Mouse (Mus musculus): ENCODE results near the gene Spag6l. TPM values are rescaled to one million over a fixed set of nuclear protein-coding genes. Genes with fewer than 3 reads are reported as not detected.
A peak's percentile ranks its signal among the peaks of the same experiment; 100 is the strongest.
"Not testable (repeated sequence)": the region's sequence is repeated elsewhere in the genome, so short reads cannot be mapped to it uniquely, and the experiment has no call there.

Spag6l gene
- polyA plus RNA-seq, 1 experiment from 2014 or later: 0.77 TPM

DNA sequence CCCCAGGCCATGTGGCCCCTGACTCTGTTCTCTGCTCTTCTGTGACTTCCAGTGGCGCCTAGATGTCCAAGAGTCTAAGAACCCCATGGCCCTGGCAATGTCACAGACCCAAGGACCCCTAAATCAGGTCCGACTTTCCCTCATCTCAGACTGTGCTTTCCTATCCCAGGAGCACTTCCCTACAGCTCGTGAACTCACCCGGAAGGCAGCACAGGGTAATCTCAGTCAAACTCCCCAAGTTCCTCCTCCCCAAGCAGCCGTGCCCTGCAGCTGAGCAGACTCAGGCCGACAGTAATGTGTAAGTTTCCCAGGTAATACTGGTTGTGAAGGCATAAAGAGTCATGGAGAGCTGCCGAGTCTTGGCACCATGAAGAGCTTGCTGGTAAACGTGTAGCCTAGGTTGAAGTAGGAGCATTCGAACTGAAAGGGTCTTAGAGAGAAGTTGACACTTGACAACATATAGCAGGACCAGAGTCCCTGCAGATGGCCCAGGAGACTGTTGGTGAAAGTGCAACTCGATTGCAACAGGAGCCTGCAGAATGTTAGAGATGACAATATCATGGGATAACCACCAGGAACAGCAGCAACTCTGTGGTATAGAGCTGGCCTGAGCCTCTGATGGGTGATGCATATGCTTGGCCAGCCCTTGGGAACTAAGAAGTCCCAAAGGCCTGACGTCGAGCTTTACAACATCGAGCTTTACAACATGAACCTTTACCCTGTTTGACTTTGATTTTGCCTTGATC is 27.6 kb upstream of the Spag6l start:
- WGBS: 76% methylated on average over 13 of the region's 13 CpGs
- no peaks in the 10 kb centered on the region for H3K36me3 ChIP-seq (ENCODE audit: control insufficient read depth, insufficient read depth, low read length)
- ATAC-seq (ENCODE audit: low FRiP score, low TSS enrichment): no peak

DNA sequence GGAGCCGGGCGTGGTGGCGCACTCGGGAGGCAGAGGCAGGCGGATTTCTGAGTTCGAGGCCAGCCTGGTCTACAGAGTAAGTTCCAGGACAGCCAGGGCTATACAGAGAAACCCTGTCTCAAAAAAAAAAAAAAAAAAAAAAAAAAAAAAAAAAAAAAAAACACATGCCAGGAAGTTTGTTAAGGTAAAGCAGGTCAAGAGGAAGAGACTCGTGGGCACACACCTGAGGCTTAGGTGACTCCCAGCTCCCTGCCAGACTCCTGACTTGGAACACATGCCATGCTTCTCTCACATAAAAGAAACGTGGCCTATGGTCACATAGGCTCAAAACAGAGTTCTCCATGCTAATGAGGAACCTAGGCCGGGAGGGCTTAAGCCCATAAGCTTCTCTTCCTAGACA is 26.8 kb upstream of the Spag6l start:
- not testable (repeated sequence) for H3K36me3 ChIP-seq (ENCODE audit: control insufficient read depth, insufficient read depth, low read length); H3K9ac ChIP-seq (ENCODE audit: low read depth, low read length); H3K27me3 ChIP-seq (ENCODE audit: control insufficient read depth, insufficient read depth, low read length); H3K4me1 ChIP-seq (ENCODE audit: control insufficient read depth, insufficient read depth, low read length); H3K4me3 ChIP-seq (ENCODE audit: low read length); H3K9me3 ChIP-seq (ENCODE audit: control insufficient read depth, low read length); ATAC-seq (ENCODE audit: low FRiP score, low TSS enrichment); H3K27ac ChIP-seq (ENCODE audit: low read depth, low read length); H3K4me2 ChIP-seq (replicated peaks; ENCODE audit: low read depth, low read length)
- 87% methylated on average over 9 of the region's 9 CpGs for WGBS

More for the DNA sequence above, 27.6 kb upstream of the Spag6l start:
- no peaks in the 10 kb centered on the region for H3K27me3 ChIP-seq (ENCODE audit: control insufficient read depth, insufficient read depth, low read length)
- H3K9me3 ChIP-seq (ENCODE audit: control insufficient read depth, low read length): no peaks in the 10 kb centered on the region
- no peak overlapping the region for H3K9ac ChIP-seq (ENCODE audit: low read depth, low read length)
- H3K4me1 ChIP-seq (ENCODE audit: control insufficient read depth, insufficient read depth, low read length): no peaks in the 10 kb centered on the region
- H3K27ac ChIP-seq (ENCODE audit: low read depth, low read length): no peak overlapping the region
- no peak overlapping the region for H3K4me2 ChIP-seq (replicated peaks; ENCODE audit: low read depth, low read length)
- H3K4me3 ChIP-seq (ENCODE audit: low read length): no peak overlapping the region

- H3K4me2 ChIP-seq (replicated peaks; ENCODE audit: low read depth, low read length): no peak overlapping the region
- H3K36me3 ChIP-seq (ENCODE audit: control insufficient read depth, insufficient read depth, low read length): no peaks in the 10 kb centered on the region
- H3K27ac ChIP-seq (ENCODE audit: low read depth, low read length): no peak overlapping the region
- no peaks in the 10 kb centered on the region for H3K4me1 ChIP-seq (ENCODE audit: control insufficient read depth, insufficient read depth, low read length)
- H3K4me3 ChIP-seq (ENCODE audit: low read length): no peak overlapping the region
- WGBS: 97% methylated on average over 1 of the region's 1 CpGs
- no peak for ATAC-seq (ENCODE audit: low FRiP score, low TSS enrichment)
- H3K9me3 ChIP-seq (ENCODE audit: control insufficient read depth, low read length): no peaks in the 10 kb centered on the region
- no peaks in the 10 kb centered on the region for H3K27me3 ChIP-seq (ENCODE audit: control insufficient read depth, insufficient read depth, low read length)
- no peak overlapping the region for H3K9ac ChIP-seq (ENCODE audit: low read depth, low read length)
Observed at GRCm38 (mm10) chr16:16855541-16855940, 26.3 kb upstream of the Spag6l start.

DNA sequence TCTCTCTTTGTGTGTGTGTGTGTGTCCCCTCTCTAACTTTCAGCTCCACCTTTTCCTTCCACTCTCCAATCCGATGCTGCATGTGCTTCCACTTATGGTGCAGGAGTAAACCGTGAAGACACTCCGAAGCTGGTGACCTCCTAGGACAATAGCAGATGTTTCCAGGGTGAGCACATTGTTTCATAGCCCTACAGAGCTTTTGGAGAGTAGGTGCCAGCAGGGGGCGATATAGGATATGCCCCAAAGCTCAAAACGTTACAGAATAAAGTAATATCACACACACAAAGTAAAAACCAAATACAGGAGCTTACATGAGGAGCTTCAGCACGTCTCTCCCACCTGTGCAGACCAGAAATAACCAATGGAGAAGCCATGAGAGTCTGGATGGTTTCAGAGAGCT is 25.6 kb upstream of the Spag6l start:
- no peak overlapping the region for H3K27ac ChIP-seq (ENCODE audit: low read depth, low read length)
- H3K9ac ChIP-seq (ENCODE audit: low read depth, low read length): no peak overlapping the region
- no peak overlapping the region for H3K4me2 ChIP-seq (replicated peaks; ENCODE audit: low read depth, low read length)
- ATAC-seq (ENCODE audit: low FRiP score, low TSS enrichment): no peak
- H3K4me1 ChIP-seq (ENCODE audit: control insufficient read depth, insufficient read depth, low read length): no peaks in the 10 kb centered on the region
- WGBS: 42% methylated on average over 6 of the region's 6 CpGs
- H3K9me3 ChIP-seq (ENCODE audit: control insufficient read depth, low read length): no peaks in the 10 kb centered on the region
- no peaks in the 10 kb centered on the region for H3K27me3 ChIP-seq (ENCODE audit: control insufficient read depth, insufficient read depth, low read length)
- H3K36me3 ChIP-seq (ENCODE audit: control insufficient read depth, insufficient read depth, low read length): no peaks in the 10 kb centered on the region
- no peak overlapping the region for H3K4me3 ChIP-seq (ENCODE audit: low read length)

- Histone ChIP-seq H3K9me3 (ENCODE audit: control insufficient read depth, low read length) (no peaks in the 10 kb centered on the region), H3K4me1 (ENCODE audit: control insufficient read depth, insufficient read depth, low read length) (no peaks in the 10 kb centered on the region), H3K9ac (ENCODE audit: low read depth, low read length) (no peak overlapping the region), H3K36me3 (ENCODE audit: control insufficient read depth, insufficient read depth, low read length) (no peaks in the 10 kb centered on the region), H3K4me2 (replicated peaks; ENCODE audit: low read depth, low read length) (no peak overlapping the region), H3K27me3 (ENCODE audit: control insufficient read depth, insufficient read depth, low read length) (no peaks in the 10 kb centered on the region), H3K27ac (ENCODE audit: low read depth, low read length) (no peak overlapping the region), H3K4me3 (ENCODE audit: low read length) (no peak overlapping the region)
- WGBS: 88% methylated on average over 3 of the region's 3 CpGs
- no peak for ATAC-seq (ENCODE audit: low FRiP score, low TSS enrichment)
Observed at GRCm38 (mm10) chr16:16852411-16852810, 23.2 kb upstream of the Spag6l start.

- Histone ChIP-seq H3K9me3 (ENCODE audit: control insufficient read depth, low read length) (no peaks in the 10 kb centered on the region), H3K4me3 (ENCODE audit: low read length) (no peak overlapping the region), H3K4me1 (ENCODE audit: control insufficient read depth, insufficient read depth, low read length) (no peaks in the 10 kb centered on the region), H3K4me2 (replicated peaks; ENCODE audit: low read depth, low read length) (no peak overlapping the region), H3K9ac (ENCODE audit: low read depth, low read length) (no peak overlapping the region), H3K36me3 (ENCODE audit: control insufficient read depth, insufficient read depth, low read length) (no peaks in the 10 kb centered on the region), H3K27me3 (ENCODE audit: control insufficient read depth, insufficient read depth, low read length) (no peaks in the 10 kb centered on the region), H3K27ac (ENCODE audit: low read depth, low read length) (no peak overlapping the region)
- no peak for ATAC-seq (ENCODE audit: low FRiP score, low TSS enrichment)
Observed at GRCm38 (mm10) chr16:16849196-16849595, 19.9 kb upstream of the Spag6l start.

DNA sequence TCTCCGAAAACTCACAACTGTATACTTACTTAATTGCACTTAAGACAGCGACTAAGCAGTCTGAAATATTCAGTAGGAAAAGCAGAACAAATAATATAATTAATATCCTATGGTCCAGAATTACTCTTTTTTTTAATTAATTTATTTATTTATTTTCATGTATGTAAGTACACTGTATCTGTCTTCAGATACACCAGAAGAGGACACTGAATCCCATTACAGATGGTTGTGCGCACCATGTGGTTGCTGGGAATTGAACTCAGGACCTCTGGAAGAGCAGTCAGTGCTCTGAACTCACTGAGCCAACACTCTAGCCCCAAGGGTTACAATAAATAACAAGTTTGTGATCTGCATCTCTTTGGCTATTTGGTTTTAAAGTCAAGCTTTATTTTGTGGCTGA is 415 bp upstream of the Spag6l start:
- H3K4me1 ChIP-seq (ENCODE audit: control insufficient read depth, insufficient read depth, low read length): no peaks in the 10 kb centered on the region
- peak; percentile 24; the same call in 1 of the 2 replicates for ATAC-seq (ENCODE audit: low FRiP score, low TSS enrichment)
- H3K9me3 ChIP-seq (ENCODE audit: control insufficient read depth, low read length): no peaks in the 10 kb centered on the region
- WGBS: 84% methylated on average over 3 of the region's 3 CpGs
- H3K4me3 ChIP-seq (ENCODE audit: low read length): no peak overlapping the region; the same call in 1 of the 2 replicates
- H3K4me2 ChIP-seq (replicated peaks; ENCODE audit: low read depth, low read length): no peak overlapping the region
- no peaks in the 10 kb centered on the region for H3K27me3 ChIP-seq (ENCODE audit: control insufficient read depth, insufficient read depth, low read length)
- no peaks in the 10 kb centered on the region for H3K36me3 ChIP-seq (ENCODE audit: control insufficient read depth, insufficient read depth, low read length)
- H3K27ac ChIP-seq (ENCODE audit: low read depth, low read length): no peak overlapping the region
- H3K9ac ChIP-seq (ENCODE audit: low read depth, low read length): no peak overlapping the region

- 85% methylated on average over 2 of the region's 2 CpGs for WGBS
- Histone ChIP-seq H3K4me2 (replicated peaks; ENCODE audit: low read depth, low read length) (no peak overlapping the region), H3K4me1 (ENCODE audit: control insufficient read depth, insufficient read depth, low read length) (no peaks in the 10 kb centered on the region), H3K4me3 (ENCODE audit: low read length) (no peak overlapping the region), H3K27me3 (ENCODE audit: control insufficient read depth, insufficient read depth, low read length) (no peaks in the 10 kb centered on the region), H3K9ac (ENCODE audit: low read depth, low read length) (no peak overlapping the region), H3K36me3 (ENCODE audit: control insufficient read depth, insufficient read depth, low read length) (no peaks in the 10 kb centered on the region), H3K9me3 (ENCODE audit: control insufficient read depth, low read length) (no peaks in the 10 kb centered on the region), H3K27ac (ENCODE audit: low read depth, low read length) (no peak overlapping the region)
- no peak for ATAC-seq (ENCODE audit: low FRiP score, low TSS enrichment)
Observed at GRCm38 (mm10) chr16:16826223-16826622, 3.0 kb downstream of the Spag6l start.

DNA sequence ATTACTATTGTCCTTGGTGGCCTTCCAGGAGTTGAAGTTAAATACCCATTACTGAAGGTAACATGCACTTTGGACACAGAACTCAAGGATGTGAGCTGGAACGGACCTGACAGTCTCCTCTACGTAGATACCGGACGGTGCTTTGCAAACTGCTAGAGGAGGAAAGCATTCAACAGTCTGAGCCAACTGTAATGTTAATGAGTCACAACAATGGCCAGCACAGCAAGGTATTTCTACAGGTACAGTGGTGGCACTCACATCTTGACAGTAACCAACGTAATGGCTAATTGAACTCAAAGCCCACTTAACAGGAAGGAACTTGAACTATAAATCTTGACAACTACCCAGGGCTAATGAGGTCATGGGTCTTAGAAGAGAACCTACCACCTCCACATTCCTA is 3.8 kb downstream of the Spag6l start:
- no peak overlapping the region for H3K4me2 ChIP-seq (replicated peaks; ENCODE audit: low read depth, low read length)

More for the DNA sequence above, 3.8 kb downstream of the Spag6l start:
- H3K9me3 ChIP-seq (ENCODE audit: control insufficient read depth, low read length): no peaks in the 10 kb centered on the region
- H3K4me1 ChIP-seq (ENCODE audit: control insufficient read depth, insufficient read depth, low read length): no peaks in the 10 kb centered on the region
- no peak for ATAC-seq (ENCODE audit: low FRiP score, low TSS enrichment)
- H3K27ac ChIP-seq (ENCODE audit: low read depth, low read length): no peak overlapping the region
- no peaks in the 10 kb centered on the region for H3K36me3 ChIP-seq (ENCODE audit: control insufficient read depth, insufficient read depth, low read length)
- no peaks in the 10 kb centered on the region for H3K27me3 ChIP-seq (ENCODE audit: control insufficient read depth, insufficient read depth, low read length)
- H3K9ac ChIP-seq (ENCODE audit: low read depth, low read length): no peak overlapping the region
- WGBS: 50% methylated on average over 5 of the region's 5 CpGs
- no peak overlapping the region for H3K4me3 ChIP-seq (ENCODE audit: low read length)

Data from kidney, embryonic 14.5 days (tissue).